Mouse (Mus musculus): ENCODE measurements at regions not wholly inside any gene's neighbourhood (a gene's known extent, or its start where the extent isn't known, plus 50 kb on each side); places are given as distances from the start of the nearest gene placed in this dataset.

GRCm38 (mm10) chr11:64579826-64580225 lies 143.4 kb upstream of the F930015N05Rik start:
- intact Hi-C loops (cut with DNase I; ENCODE audit: low total_unique reads): no loop called here
- DNase-seq: peak; percentile 40

GRCm38 (mm10) chr11:64586056-64586455 lies 149.6 kb upstream of the F930015N05Rik start:
- intact Hi-C loops (cut with DNase I; ENCODE audit: low total_unique reads): no loop called here
- no peak for DNase-seq

GRCm38 (mm10) chr11:64587034-64587710 lies 150.7 kb upstream of the F930015N05Rik start:
- DNase-seq: no peak
- intact Hi-C loops (cut with DNase I; ENCODE audit: low total_unique reads): no loop called here

DNA sequence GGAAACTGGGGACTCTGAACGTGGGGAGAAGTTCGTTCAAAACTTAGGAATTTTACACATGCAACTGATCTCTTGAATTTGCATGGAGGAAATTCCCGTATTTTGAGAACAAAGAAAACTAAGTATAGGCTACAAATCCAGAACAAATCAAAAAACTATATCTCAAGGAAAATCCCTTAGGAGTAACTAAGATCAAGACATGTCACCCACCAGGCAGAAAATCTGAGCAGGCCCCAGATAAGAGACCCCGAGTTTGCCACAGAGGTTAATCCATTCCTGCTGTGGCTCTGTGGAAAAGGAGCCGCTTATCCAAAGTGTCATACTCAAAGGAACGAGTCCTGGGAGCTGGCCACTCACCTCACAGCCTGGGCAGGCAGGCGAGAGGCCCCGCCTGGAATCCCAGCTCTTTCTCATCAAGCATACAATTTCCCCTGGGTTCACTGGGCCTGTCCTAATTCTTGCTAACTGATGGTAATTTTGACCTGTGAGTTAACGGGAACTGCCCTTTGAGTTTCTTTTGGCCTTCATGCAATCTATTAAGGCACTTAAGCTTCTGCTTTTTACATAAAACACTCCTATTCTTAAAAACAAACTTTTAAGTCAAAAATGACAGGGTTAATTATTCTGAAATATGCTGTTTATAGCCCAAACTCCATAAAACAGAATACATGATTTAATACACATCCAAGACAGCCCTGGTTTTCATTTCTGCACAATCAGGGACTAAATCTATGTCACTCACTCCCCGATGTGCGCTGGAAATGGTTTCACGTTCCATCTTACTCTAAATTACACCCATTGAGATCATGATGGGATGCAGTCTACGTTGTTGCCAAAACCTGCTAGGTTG lies 151.5 kb upstream of the F930015N05Rik start:
- DNase-seq: peak; percentile 8

DNA sequence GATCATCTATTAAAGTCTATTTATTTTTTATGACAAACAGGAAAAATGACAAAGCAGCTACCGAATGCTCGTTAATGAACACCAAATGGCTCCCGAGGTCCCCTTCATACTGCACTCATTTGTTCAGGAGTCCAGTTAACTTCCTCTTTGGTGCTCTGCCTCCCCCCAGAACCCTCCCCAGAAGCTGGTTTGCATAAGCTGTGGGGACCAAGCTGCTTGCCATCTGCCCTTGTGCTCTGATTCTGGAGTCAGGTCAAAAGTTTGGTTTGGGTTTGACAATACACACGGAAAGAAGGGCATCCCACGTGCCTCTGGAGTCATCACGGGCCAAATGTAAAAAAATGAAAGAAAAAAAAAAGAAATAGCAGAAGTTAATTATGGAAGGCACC lies 152.1 kb upstream of the F930015N05Rik start:
- no peak for DNase-seq
- intact Hi-C loops (cut with DNase I; ENCODE audit: low total_unique reads): no loop called here

More for the DNA sequence above, 151.5 kb upstream of the F930015N05Rik start:
- intact Hi-C loops (cut with DNase I; ENCODE audit: low total_unique reads): no loop called here

DNA sequence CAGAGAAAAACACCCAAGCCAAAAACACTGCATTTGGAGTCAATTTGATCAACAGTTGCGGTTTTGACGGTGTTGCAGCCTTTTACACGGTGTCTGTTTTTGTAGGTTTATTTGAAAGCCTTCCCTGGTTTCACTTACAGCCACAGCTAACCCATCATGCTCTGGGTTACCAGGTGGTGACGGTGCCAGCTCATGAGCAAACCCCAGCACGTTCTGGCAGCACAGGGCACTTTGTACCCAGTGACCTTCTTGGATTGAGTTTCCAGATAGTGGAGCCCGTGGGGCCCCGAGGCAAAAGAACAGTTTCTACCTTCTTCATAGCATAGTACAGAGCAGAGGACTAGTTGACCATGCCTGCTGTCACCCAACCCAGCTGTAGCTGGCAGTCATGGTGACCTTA lies 152.6 kb upstream of the F930015N05Rik start:
- intact Hi-C loops (cut with DNase I; ENCODE audit: low total_unique reads): no loop called here
- DNase-seq: no peak

- intact Hi-C loops (cut with DNase I; ENCODE audit: low total_unique reads): no loop called here
- DNase-seq: no peak
These were observed 153.6 kb upstream of the F930015N05Rik start for GRCm38 (mm10) chr11:64590091-64590490.

DNA sequence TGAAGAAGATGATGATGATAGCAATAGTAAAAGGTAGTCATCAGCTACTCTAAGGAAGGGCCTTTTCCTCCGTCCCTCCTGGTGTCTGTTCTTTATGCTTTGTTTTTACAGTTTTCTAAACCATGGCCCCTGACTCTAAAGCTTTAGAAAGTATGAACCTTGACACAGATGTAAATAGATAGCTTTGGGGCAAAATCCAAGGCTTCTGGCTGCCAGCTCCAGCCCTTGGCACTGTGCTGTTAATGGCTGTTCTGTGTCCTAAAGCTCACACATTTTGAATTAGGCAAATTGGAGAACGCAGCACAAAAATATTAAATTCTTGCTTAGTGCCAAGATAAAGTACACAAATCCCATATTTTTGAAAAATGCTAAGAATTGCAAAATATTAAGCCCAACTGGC lies 155.8 kb upstream of the F930015N05Rik start:
- DNase-seq: no peak
- intact Hi-C loops (cut with DNase I; ENCODE audit: low total_unique reads): no loop called here

DNA sequence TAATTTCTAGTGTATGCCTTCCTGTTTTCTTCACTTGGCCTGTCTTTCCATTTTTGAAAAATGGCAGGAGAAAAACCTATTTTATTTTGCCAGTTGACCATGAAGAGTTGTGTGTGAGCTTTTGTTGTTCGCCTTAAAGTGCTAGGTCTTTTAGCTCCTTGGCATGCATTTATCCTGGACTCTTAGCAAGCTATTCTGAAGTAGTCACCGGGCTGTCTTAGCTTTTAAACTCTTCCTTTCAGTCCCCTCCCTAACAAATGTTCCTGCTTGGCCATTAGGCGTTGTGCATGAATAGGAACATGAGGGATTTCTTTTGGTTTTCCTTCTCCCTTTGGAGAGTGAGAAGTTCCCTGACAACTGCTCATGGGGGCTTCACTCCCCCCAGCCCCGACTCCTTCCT lies 160.9 kb upstream of the F930015N05Rik start:
- intact Hi-C loops (cut with DNase I; ENCODE audit: low total_unique reads): no loop called here

DNA sequence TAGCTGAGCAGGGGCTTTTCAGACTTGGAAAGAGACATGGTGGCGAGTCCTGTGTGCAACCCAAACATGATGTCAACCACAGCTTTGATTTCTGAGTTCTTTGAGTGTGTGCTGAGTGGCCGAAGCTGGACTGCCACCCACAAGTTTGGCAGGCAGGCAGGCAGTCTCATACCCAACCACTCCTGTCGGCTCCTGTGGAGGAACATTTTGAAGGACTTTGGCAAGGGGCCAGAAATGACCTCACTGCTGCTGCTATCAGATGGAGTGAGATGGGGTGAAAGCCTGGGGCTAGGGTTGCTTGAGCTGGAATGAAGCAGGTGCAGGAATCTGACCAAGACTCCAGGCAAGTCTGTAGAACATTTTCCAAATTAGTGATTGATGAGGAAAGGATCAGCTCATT lies 162.7 kb upstream of the F930015N05Rik start:
- intact Hi-C loops (cut with DNase I; ENCODE audit: low total_unique reads): no loop called here

More for the DNA sequence above, 160.9 kb upstream of the F930015N05Rik start:
- no peak for DNase-seq

GRCm38 (mm10) chr11:64600201-64601102 lies 164.0 kb upstream of the F930015N05Rik start:
- intact Hi-C loops (cut with DNase I; ENCODE audit: low total_unique reads): no loop called here

More for the DNA sequence above, 162.7 kb upstream of the F930015N05Rik start:
- peak; percentile 16 for DNase-seq

GRCm38 (mm10) chr11:64609043-64609442 lies 172.6 kb upstream of the F930015N05Rik start:
- no peak for DNase-seq
- intact Hi-C loops (cut with DNase I; ENCODE audit: low total_unique reads): no loop called here

More at GRCm38 (mm10) chr11:64600201-64601102, 164.0 kb upstream of the F930015N05Rik start:
- peak; percentile 38 for DNase-seq

- no peak for DNase-seq
- intact Hi-C loops (cut with DNase I; ENCODE audit: low total_unique reads): no loop called here
These were observed 174.3 kb upstream of the F930015N05Rik start for GRCm38 (mm10) chr11:64610724-64611123.

DNA sequence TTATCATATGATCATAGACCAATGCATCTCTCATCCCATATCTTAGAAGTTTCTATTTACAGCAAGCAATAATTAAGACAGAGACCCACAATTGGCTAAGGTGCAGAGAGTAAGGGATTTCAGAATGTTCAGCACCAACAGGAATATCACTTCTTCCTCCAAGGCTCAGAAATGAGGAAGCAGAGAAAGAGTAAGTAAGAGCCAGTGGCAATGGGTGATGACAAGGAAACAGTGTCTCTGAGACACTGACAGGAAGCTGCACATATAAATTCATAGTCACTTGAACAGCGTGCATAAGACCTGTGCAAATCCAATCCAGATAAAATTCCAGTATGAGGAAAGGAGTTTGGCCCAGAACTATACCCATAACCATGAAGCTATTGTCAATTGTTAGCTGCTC lies 178.7 kb upstream of the F930015N05Rik start:
- no peak for DNase-seq
- intact Hi-C loops (cut with DNase I; ENCODE audit: low total_unique reads): no loop called here

GRCm38 (mm10) chr11:64618631-64619385 lies 182.4 kb upstream of the F930015N05Rik start:
- intact Hi-C loops (cut with DNase I; ENCODE audit: low total_unique reads): no loop called here

GRCm38 (mm10) chr11:64627180-64627579 lies 190.7 kb upstream of the F930015N05Rik start:
- intact Hi-C loops (cut with DNase I; ENCODE audit: low total_unique reads): no loop called here
- no peak for DNase-seq

More at GRCm38 (mm10) chr11:64618631-64619385, 182.4 kb upstream of the F930015N05Rik start:
- peak; percentile 38 for DNase-seq

GRCm38 (mm10) chr11:64640947-64641346 lies 204.5 kb upstream of the F930015N05Rik start:
- intact Hi-C loops (cut with DNase I; ENCODE audit: low total_unique reads): no loop called here
- DNase-seq: no peak

DNA sequence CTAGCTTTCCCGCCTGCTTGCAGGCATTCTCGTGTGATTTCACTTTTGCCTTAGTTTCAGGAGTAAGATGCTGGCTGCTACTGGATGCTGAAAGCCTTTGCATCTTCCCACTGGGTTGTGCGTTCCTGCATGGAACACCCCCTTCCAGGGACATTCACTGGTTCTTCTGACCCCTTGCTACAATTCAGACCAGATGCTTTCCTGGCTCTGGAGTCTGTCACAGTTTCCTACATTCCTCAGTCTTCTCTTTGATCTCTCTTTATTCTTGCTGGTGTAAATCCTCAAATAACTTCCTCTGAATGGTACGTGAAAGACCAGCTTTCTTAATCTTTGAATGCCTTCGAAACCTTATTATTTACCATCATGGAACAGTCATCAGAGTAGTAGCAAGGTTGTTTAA lies 206.7 kb upstream of the F930015N05Rik start:
- DNase-seq: no peak
- intact Hi-C loops (cut with DNase I; ENCODE audit: low total_unique reads): no loop called here

GRCm38 (mm10) chr11:64647938-64648337 lies 211.5 kb upstream of the F930015N05Rik start:
- intact Hi-C loops (cut with DNase I; ENCODE audit: low total_unique reads): no loop called here
- DNase-seq: no peak
